Mouse (Mus musculus): ENCODE data around the gene Ccr3.

DNA sequence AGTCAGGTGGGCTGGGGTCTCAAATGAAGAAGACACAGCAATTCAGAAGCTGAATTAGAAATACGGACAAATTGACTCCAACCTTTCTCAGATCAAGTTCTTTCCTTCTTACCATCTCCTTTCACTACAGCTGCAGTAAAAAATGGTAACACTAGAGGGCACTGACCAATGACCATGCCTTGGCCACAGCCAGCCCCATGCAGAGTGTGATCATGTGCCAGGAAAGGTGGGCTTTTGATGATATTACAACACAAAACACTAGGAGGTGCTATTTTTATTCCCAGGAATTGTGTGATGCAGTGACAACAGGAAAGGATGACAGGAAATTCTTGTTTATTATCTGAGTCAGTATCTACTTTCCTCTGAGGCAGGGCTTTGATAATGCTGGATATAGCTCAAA lies 11.6 kb downstream of the Ccr3 start:
- TF ChIP-seq CTCF (conservative IDR thresholded peaks at IDR 0.05; ENCODE audit: insufficient read depth, insufficient read length, low read depth, low read length) (peak; percentile 44), POLR2A (IDR thresholded peaks at IDR 0.05; ENCODE audit: low read depth, low read length) (no peak)

Measured in kidney, adult 2 months (tissue).